Mouse (Mus musculus) embryonic facial prominence, embryonic 11.5 days (tissue): Measurements from ENCODE around the gene Sf3a3. TPM values are rescaled to one million over a fixed set of nuclear protein-coding genes. Genes with fewer than 3 reads are reported as not detected.

ENCODE experiments used
- ATAC-seq: fragments of 200-750 bp; cut with Nextera tagmentation; replicated peaks from 2 replicates; pipeline ENCODE4 v1.8.0; 2017; ENCODE audit warnings: low read depth; ENCODE audit not compliant: insufficient number of reproducible peaks, low FRiP score, low TSS enrichment
- DNase-seq: peaks from one replicate; pipeline ENCODE4 v3.0.0-alpha.2; 2015; ENCODE audit warnings: low spot score
- H3K27ac ChIP-seq: fragments of 300-500 bp; sonication (generic); replicated peaks from 2 replicates; pipeline ENCODE4 v1.5.1; 2014; ENCODE audit warnings: mild to moderate bottlenecking, low read depth, low read length, control low read depth
- H3K27me3 ChIP-seq: fragments of 300-500 bp; sonication (generic); 2 replicates; pipeline ENCODE4 v1.6.1; 2014; ENCODE audit warnings: mild to moderate bottlenecking, low read length, moderate library complexity, mixed read lengths; ENCODE audit not compliant: control insufficient read depth, insufficient read depth
- H3K36me3 ChIP-seq: fragments of 300-500 bp; sonication (generic); replicated peaks from 2 replicates; pipeline ENCODE4 v1.6.1; 2014; ENCODE audit warnings: low read depth, mild to moderate bottlenecking, low read length, moderate library complexity, mixed read lengths; ENCODE audit not compliant: control insufficient read depth, insufficient read depth
- H3K4me1 ChIP-seq: fragments of 300-500 bp; sonication (generic); 2 replicates; pipeline ENCODE4 v1.6.1; 2014; ENCODE audit warnings: low read length, mixed read lengths; ENCODE audit not compliant: control insufficient read depth, insufficient read depth
- H3K4me2 ChIP-seq: fragments of 300-500 bp; sonication (generic); 2 replicates; pipeline ENCODE4 v1.6.1; 2014; ENCODE audit warnings: low read depth, mild to moderate bottlenecking, control low read depth, low read length, moderate library complexity
- H3K4me3 ChIP-seq: fragments of 300-500 bp; sonication (generic); 2 replicates; pipeline ENCODE4 v1.5.1; 2014; ENCODE audit warnings: low read depth, low read length, control low read depth
- H3K9ac ChIP-seq: fragments of 300-500 bp; sonication (generic); replicated peaks from 2 replicates; pipeline ENCODE4 v1.6.1; 2014; ENCODE audit warnings: mild to moderate bottlenecking, control low read depth, low read length
- H3K9me3 ChIP-seq: fragments of 300-500 bp; sonication (generic); replicated peaks from 2 replicates; pipeline ENCODE4 v1.6.1; 2016; ENCODE audit warnings: mild to moderate bottlenecking, low read length, inconsistent platforms, mixed read lengths; ENCODE audit not compliant: control insufficient read depth
- WGBS: fragments of 180-500 bp; shearing (Covaris S2); extraction: QIAGEN DNeasy Blood & Tissue Kit; methylation state at CpG from one replicate; pipeline ENCODE4 v1.1.7; 2014; 5-methylcytosine and 5-hydroxymethylcytosine counted together
- polyA plus RNA-seq: library from polyadenylated mRNA; unstranded; fragments of >200 nt; fragmentation: Nextera tagmentation; extraction: Ambion mirVana; gene quantifications from 2 replicates; pipeline ENCODE4 v1.2.1, GENCODE M21; 2014

The Sf3a3 gene
- polyA plus RNA-seq, 1 experiment from 2014 or later = 236 TPM

GRCm38 (mm10) chr4:124766566-124766940 is 52.0 kb downstream of the Sf3a3 start:
- WGBS = 94% methylated on average over 2 of the region's 2 CpGs
- no peak for ATAC-seq
- Histone ChIP-seq H3K4me2 (no peak overlapping the region), H3K27ac (no peak overlapping the region), H3K27me3 (no peaks in the 10 kb centered on the region), H3K9ac (no peak overlapping the region), H3K36me3 (no peaks in the 10 kb centered on the region), H3K4me1 (no peaks in the 10 kb centered on the region), H3K9me3 (no peaks in the 10 kb centered on the region), H3K4me3 (no peak overlapping the region)
- no peak for DNase-seq

DNA sequence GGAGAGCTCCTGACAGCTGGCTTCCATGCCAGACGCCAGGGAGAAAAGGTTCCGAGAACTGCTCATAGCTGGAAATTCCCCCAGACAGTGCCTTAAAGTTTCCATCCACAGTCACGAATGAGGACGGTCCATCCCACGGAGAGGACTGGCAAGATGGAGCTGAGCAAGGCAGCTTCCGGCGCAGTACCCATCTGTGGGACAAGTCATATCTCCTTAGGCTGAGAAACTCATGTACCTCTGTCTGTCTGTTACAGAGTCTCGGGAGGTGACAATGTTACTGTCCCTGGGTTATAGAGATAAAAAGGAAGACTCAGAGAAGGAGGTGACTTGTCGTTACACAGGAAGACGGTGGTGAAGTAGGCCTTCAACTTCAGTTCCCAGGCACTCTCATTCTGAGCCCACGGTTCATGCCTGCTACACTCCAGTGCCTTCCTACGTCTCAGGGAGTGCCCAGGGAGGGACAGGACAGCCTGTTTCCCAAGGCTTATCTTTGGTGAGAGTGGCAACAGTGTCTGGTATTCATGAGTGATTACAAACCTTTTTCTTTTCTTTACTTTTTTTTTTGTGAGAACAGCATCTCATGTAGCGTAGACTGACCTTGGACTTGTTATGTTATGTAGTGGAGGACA is 54.5 kb downstream of the Sf3a3 start:
- Histone ChIP-seq H3K9me3 (no peaks in the 10 kb centered on the region), H3K4me3 (no peak overlapping the region), H3K27me3 (no peaks in the 10 kb centered on the region), H3K27ac (no peak overlapping the region), H3K4me2 (no peak overlapping the region), H3K36me3 (no peaks in the 10 kb centered on the region), H3K4me1 (no peaks in the 10 kb centered on the region), H3K9ac (no peak overlapping the region)
- DNase-seq (no peak), ATAC-seq (no peak)
- 90% methylated on average over 13 of the region's 13 CpGs for WGBS

- H3K4me1 ChIP-seq = no peaks in the 10 kb centered on the region
- no peak overlapping the region for H3K9ac ChIP-seq
- H3K27ac ChIP-seq = no peak overlapping the region
- no peaks in the 10 kb centered on the region for H3K9me3 ChIP-seq
- WGBS = 74% methylated on average over 5 of the region's 5 CpGs
- ATAC-seq (no peak), DNase-seq (no peak)
- H3K4me2 ChIP-seq = no peak overlapping the region
- H3K36me3 ChIP-seq = no peaks in the 10 kb centered on the region
- H3K4me3 ChIP-seq = no peak overlapping the region
- no peaks in the 10 kb centered on the region for H3K27me3 ChIP-seq
Measured at GRCm38 (mm10) chr4:124770624-124771023, 56.0 kb downstream of the Sf3a3 start.

DNA sequence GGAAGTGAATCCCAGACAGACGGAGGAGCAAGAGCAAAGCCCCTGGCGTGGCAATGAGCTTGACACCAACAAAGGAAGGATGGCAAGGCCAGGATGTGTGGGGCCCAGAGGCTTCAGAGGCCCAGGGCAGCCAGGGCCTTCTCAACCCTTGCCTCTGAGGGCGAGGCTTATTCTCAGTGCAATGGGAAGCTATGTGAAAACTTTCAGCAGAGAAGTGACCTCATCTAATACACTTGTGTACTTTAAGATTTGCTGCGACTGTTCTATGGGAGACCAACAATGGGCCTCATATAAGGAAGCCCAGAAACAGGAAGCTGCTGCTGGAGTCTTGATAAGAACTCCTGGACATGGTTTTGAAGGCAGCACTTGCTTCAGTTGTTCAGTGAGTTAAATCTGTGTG is 57.5 kb downstream of the Sf3a3 start:
- no peaks in the 10 kb centered on the region for H3K36me3 ChIP-seq
- H3K9ac ChIP-seq = no peak overlapping the region
- H3K4me2 ChIP-seq = no peak overlapping the region
- H3K27me3 ChIP-seq = no peaks in the 10 kb centered on the region
- no peaks in the 10 kb centered on the region for H3K4me1 ChIP-seq
- H3K27ac ChIP-seq = no peak overlapping the region
- 60% methylated on average over 4 of the region's 4 CpGs for WGBS
- no peaks in the 10 kb centered on the region for H3K9me3 ChIP-seq
- DNase-seq = no peak
- no peak overlapping the region for H3K4me3 ChIP-seq
- no peak for ATAC-seq

- H3K27me3 ChIP-seq = no peaks in the 10 kb centered on the region
- H3K4me2 ChIP-seq = no peak overlapping the region
- H3K36me3 ChIP-seq = no peaks in the 10 kb centered on the region
- H3K4me3 ChIP-seq = no peak overlapping the region
- DNase-seq (no peak), ATAC-seq (no peak)
- WGBS = 96% methylated on average over 2 of the region's 2 CpGs
- no peak overlapping the region for H3K9ac ChIP-seq
- no peaks in the 10 kb centered on the region for H3K9me3 ChIP-seq
- H3K4me1 ChIP-seq = no peaks in the 10 kb centered on the region
- no peak overlapping the region for H3K27ac ChIP-seq
Measured at GRCm38 (mm10) chr4:124773449-124773848, 58.9 kb downstream of the Sf3a3 start.

DNA sequence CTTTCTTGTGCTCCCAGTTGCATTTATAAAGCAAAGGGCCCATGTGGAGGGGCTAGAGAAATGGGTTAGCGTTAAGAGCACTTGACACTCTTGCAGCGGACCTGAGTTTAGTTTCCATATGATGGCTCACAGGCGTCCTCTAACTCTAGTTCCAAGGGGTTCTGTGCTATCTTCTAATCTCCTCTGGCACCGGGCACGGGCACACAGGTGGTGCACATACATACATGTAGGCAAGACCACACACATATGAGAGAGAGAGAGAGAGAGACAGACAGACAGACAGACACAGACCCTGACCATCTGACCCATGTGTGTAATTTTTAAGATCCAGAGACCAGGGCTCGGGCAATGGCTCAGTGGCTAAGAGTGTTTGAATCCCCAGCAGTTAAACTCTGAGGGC is 59.4 kb downstream of the Sf3a3 start:
- H3K27ac ChIP-seq = no peak overlapping the region
- H3K4me3 ChIP-seq = no peak overlapping the region
- DNase-seq (no peak), ATAC-seq (no peak)
- H3K4me1 ChIP-seq = no peaks in the 10 kb centered on the region
- no peaks in the 10 kb centered on the region for H3K27me3 ChIP-seq
- no peaks in the 10 kb centered on the region for H3K36me3 ChIP-seq
- H3K9ac ChIP-seq = no peak overlapping the region
- 89% methylated on average over 6 of the region's 6 CpGs for WGBS
- H3K9me3 ChIP-seq = no peaks in the 10 kb centered on the region
- no peak overlapping the region for H3K4me2 ChIP-seq

- H3K4me3 ChIP-seq = no peak overlapping the region
- DNase-seq (no peak), ATAC-seq (no peak)
- 71% methylated on average over 2 of the region's 2 CpGs for WGBS
- no peak overlapping the region for H3K9ac ChIP-seq
- H3K4me1 ChIP-seq = no peaks in the 10 kb centered on the region
- H3K36me3 ChIP-seq = no peaks in the 10 kb centered on the region
- no peaks in the 10 kb centered on the region for H3K27me3 ChIP-seq
- no peak overlapping the region for H3K27ac ChIP-seq
- H3K9me3 ChIP-seq = no peaks in the 10 kb centered on the region
- no peak overlapping the region for H3K4me2 ChIP-seq
Measured at GRCm38 (mm10) chr4:124774429-124774828, 59.9 kb downstream of the Sf3a3 start.

DNA sequence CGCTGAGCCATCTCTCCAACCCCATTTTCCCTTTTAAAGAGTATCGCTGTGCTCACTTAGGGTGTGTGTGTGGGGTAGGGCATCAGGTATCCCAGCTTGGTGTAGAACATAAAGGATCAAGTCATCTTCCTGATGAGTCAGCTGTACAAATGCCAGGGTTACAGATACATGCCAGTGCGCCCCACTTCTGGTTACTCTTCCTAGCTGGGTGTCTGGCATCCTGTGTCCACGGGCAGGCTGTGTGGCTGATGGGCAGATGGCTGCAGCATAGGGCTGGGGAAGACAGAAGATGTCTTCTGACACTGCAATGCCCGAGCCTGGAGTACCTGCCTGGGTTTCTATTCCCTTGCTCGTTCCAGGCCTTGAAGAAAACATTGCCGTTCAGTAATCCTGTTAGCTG is 66.8 kb downstream of the Sf3a3 start:
- Histone ChIP-seq H3K9me3 (no peaks in the 10 kb centered on the region), H3K27ac (no peak overlapping the region), H3K4me2 (no peak overlapping the region), H3K36me3 (peaks cover 2% of the 10 kb centered on the region), H3K4me1 (no peaks in the 10 kb centered on the region), H3K9ac (no peak overlapping the region), H3K4me3 (no peak overlapping the region), H3K27me3 (no peaks in the 10 kb centered on the region)
- ATAC-seq = no peak
- no peak for DNase-seq
- WGBS = 87% methylated on average over 7 of the region's 7 CpGs
